Mouse (Mus musculus): Measurements from ENCODE around the gene Myom3. TPM values are rescaled to one million over a fixed set of nuclear protein-coding genes. Genes with fewer than 3 reads are reported as not detected.

The Myom3 gene
- polyA plus RNA-seq, 1 experiment from 2014 or later: 0.25 TPM

Other genes with a start within 250 kb of the Myom3 start
- gene Grhl3, start 186.1 kb upstream of the Myom3 start, polyA plus RNA-seq (2014; fragmentation: Nextera tagmentation; extraction: Ambion mirVana): 3.7 and 4.4 TPM in 2 replicates
- gene Ifnlr1, start 73.4 kb upstream of the Myom3 start, polyA plus RNA-seq (2014; fragmentation: Nextera tagmentation; extraction: Ambion mirVana): 0.25 and 0.71 TPM in 2 replicates
- not detected in 2 replicates for gene Il22ra1, start 31.5 kb upstream of the Myom3 start, polyA plus RNA-seq (2014; fragmentation: Nextera tagmentation; extraction: Ambion mirVana)
- gene Srsf10, start 96.0 kb downstream of the Myom3 start, polyA plus RNA-seq (2014; fragmentation: Nextera tagmentation; extraction: Ambion mirVana): 390 and 420 TPM in 2 replicates
- 213 and 226 TPM in 2 replicates for gene Pnrc2, start 114.1 kb downstream of the Myom3 start, polyA plus RNA-seq (2014; fragmentation: Nextera tagmentation; extraction: Ambion mirVana)
- 0.08 and 0.47 TPM in 2 replicates for gene Cnr2, start 135.7 kb downstream of the Myom3 start, polyA plus RNA-seq (2014; fragmentation: Nextera tagmentation; extraction: Ambion mirVana)
- 44.5 and 50.4 TPM in 2 replicates for gene Fuca1, start 161.0 kb downstream of the Myom3 start, polyA plus RNA-seq (2014; fragmentation: Nextera tagmentation; extraction: Ambion mirVana)
- 54.0 and 60.7 TPM in 2 replicates for gene Hmgcl, start 186.7 kb downstream of the Myom3 start, polyA plus RNA-seq (2014; fragmentation: Nextera tagmentation; extraction: Ambion mirVana)
- 27.9 and 28.1 TPM in 2 replicates for gene Gale, start 204.0 kb downstream of the Myom3 start, polyA plus RNA-seq (2014; fragmentation: Nextera tagmentation; extraction: Ambion mirVana)
- gene Lypla2, start 212.9 kb downstream of the Myom3 start, polyA plus RNA-seq (2014; fragmentation: Nextera tagmentation; extraction: Ambion mirVana): 143 and 150 TPM in 2 replicates
- gene Pithd1, start 227.5 kb downstream of the Myom3 start, polyA plus RNA-seq (2014; fragmentation: Nextera tagmentation; extraction: Ambion mirVana): 60.6 and 62.5 TPM in 2 replicates

All from hindbrain, embryonic 11.5 days (tissue).